Mouse (Mus musculus): ENCODE data around the gene Plcxd2. TPM values are rescaled to one million over a fixed set of nuclear protein-coding genes. Genes with fewer than 3 reads are reported as not detected.

The Plcxd2 gene
- polyA plus RNA-seq, 1 experiment = 46.9 TPM

- DNase-seq = no peak
- WGBS = 79% methylated on average over 10 of the region's 10 CpGs
- Histone ChIP-seq H3K4me1 (ENCODE audit: control insufficient read depth, insufficient read depth, low read length) (peaks cover 11% of the 10 kb centered on the region), H3K27ac (ENCODE audit: insufficient read depth, low read length) (no peak overlapping the region), H3K4me3 (replicated peaks; ENCODE audit: insufficient read depth, low read depth, low read length) (no peak overlapping the region), H3K27me3 (ENCODE audit: control insufficient read depth, insufficient read depth, low read length) (no peaks in the 10 kb centered on the region)
- TF ChIP-seq POLR2A (IDR thresholded peaks at IDR 0.05; ENCODE audit: borderline replicate concordance, insufficient read depth, low read length) (no peak), CTCF (IDR thresholded peaks at IDR 0.05; ENCODE audit: borderline replicate concordance, insufficient read depth, low read depth, low read length) (no peak)
Observed at GRCm38 (mm10) chr16:46006261-46006660, 3.8 kb downstream of the Plcxd2 start.

DNA sequence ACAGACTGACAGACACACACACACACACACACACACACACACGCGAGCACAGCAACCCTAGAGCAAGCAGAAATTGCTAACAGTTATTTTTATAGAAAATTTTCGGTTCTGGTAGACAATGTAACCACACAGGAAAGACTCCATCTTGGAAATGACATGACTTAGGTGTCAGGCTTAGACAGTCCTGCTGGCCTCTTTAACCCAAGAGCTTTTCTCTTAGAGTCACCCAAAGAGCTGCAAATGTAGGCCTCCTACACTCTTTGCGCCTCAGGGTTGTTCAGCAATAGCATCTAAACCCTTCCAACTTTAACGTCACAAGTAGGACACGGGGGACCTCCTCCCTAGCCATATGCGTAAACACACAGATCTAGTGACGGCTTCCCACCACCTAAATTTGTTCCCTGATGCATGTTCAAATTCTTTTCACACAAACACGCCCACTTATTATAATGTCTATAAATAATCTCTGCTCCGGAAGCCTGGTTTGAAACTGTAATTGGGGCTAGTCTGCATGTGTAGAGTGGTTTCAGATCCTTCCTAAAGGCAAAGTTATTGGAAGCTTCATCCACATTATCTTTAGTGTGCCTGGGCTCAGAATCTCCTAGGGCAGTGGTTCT, 8.4 kb downstream of the Plcxd2 start:
- TF ChIP-seq CTCF (IDR thresholded peaks at IDR 0.05; ENCODE audit: borderline replicate concordance, insufficient read depth, low read depth, low read length) = no peak
- TF ChIP-seq POLR2A (IDR thresholded peaks at IDR 0.05; ENCODE audit: borderline replicate concordance, insufficient read depth, low read length) = no peak
- H3K4me1 ChIP-seq (ENCODE audit: control insufficient read depth, insufficient read depth, low read length) = peaks cover 15% of the 10 kb centered on the region
- no peak overlapping the region for H3K27ac ChIP-seq (ENCODE audit: insufficient read depth, low read length)
- no peaks in the 10 kb centered on the region for H3K27me3 ChIP-seq (ENCODE audit: control insufficient read depth, insufficient read depth, low read length)
- no peak overlapping the region for H3K4me3 ChIP-seq (replicated peaks; ENCODE audit: insufficient read depth, low read depth, low read length)
- DNase-seq = no peak
- 87% methylated on average over 10 of the region's 10 CpGs for WGBS

DNA sequence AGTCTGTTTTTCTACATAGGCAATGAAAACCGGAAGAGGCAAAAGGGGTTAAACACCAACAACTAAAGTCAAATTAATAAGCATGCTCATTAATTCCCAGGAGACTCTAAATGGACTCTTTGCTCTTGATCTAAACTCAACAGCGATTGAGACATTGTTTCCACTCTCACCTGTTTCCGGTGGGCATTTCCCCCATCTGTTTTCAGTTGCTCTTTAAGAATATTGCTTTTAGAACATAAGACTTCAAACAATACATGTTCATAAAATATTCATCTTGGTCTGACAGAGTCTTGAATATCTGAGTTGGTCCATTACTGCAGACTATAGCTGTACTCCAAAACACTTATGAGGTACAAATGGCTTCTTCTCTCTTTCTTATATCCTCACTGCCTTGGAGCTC, 9.0 kb downstream of the Plcxd2 start:
- peaks cover 11% of the 10 kb centered on the region for H3K4me1 ChIP-seq (ENCODE audit: control insufficient read depth, insufficient read depth, low read length)
- no peak for TF ChIP-seq POLR2A (IDR thresholded peaks at IDR 0.05; ENCODE audit: borderline replicate concordance, insufficient read depth, low read length)
- no peak for TF ChIP-seq CTCF (IDR thresholded peaks at IDR 0.05; ENCODE audit: borderline replicate concordance, insufficient read depth, low read depth, low read length)
- no peaks in the 10 kb centered on the region for H3K27me3 ChIP-seq (ENCODE audit: control insufficient read depth, insufficient read depth, low read length)

DNA sequence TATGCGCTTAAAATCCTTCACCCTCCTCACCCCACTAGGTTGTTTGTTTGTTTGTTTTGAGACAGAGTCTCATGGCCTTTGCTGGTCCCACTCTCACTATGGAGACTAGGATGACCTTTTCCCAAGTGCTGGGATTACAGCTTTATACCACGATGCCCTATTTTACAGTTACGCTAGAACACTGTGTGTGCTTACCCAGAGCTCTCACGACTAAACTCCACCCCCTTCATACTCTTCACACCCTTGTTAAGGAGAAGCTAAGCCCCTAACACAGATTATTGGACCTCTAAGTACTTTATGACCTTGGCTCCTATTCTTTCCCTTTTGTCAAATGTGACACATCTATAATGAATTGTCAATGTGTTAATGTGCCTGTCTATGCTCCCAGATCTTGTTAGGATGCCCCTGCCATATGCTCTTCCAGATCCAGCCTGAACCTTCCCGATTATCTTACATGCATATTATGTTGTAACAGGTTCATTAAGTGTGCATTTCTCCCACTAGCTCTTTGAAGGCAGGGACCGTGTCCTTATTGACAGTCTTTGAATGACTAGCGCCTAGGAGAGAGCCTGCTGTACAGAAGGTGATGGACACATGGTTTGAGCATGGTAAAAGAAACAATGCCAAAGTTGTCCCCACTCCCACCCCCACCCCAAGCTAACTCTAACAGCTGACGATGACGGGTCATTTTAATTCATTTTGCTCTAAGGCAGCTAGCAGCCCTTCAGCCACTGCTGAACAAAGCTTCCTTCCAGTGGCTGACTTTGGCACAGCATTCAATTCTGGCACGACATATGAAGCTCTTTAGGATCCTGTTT, 10.4 kb downstream of the Plcxd2 start:
- TF ChIP-seq CTCF (IDR thresholded peaks at IDR 0.05; ENCODE audit: borderline replicate concordance, insufficient read depth, low read depth, low read length) = no peak
- TF ChIP-seq POLR2A (IDR thresholded peaks at IDR 0.05; ENCODE audit: borderline replicate concordance, insufficient read depth, low read length) = no peak
- DNase-seq = peak in 1 of 2 experiments; percentile 24
- H3K4me1 ChIP-seq (ENCODE audit: control insufficient read depth, insufficient read depth, low read length) = peaks cover 9% of the 10 kb centered on the region
- H3K27me3 ChIP-seq (ENCODE audit: control insufficient read depth, insufficient read depth, low read length) = no peaks in the 10 kb centered on the region
- WGBS = 42% methylated on average over 10 of the region's 10 CpGs
- no peak overlapping the region for H3K4me3 ChIP-seq (replicated peaks; ENCODE audit: insufficient read depth, low read depth, low read length)
- H3K27ac ChIP-seq (ENCODE audit: insufficient read depth, low read length) = no peak overlapping the region

More for the DNA sequence above, 9.0 kb downstream of the Plcxd2 start:
- no peak for DNase-seq
- Histone ChIP-seq H3K4me3 (replicated peaks; ENCODE audit: insufficient read depth, low read depth, low read length) (no peak overlapping the region), H3K27ac (ENCODE audit: insufficient read depth, low read length) (no peak overlapping the region)
- WGBS = 87% methylated on average over 3 of the region's 3 CpGs

DNA sequence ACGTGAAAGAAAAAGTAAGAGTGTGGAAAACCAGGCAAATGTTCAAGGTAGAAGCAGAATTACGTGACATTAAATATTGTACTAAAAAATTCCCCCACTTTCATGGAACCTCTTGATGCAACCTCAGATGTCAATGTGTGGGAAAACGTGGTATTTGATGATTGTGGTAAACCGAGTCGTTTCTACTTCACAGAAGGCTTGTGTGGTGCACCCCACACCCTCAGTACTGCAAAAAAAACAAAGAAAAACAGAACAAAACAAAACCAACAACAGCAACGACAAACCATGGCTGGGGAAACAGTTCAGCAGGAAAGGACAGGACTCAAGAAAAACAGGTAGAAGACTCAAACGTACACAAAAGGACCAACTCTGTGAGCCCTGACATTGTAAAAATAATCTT, 11.8 kb downstream of the Plcxd2 start:
- no peak for TF ChIP-seq CTCF (IDR thresholded peaks at IDR 0.05; ENCODE audit: borderline replicate concordance, insufficient read depth, low read depth, low read length)
- Histone ChIP-seq H3K4me1 (ENCODE audit: control insufficient read depth, insufficient read depth, low read length) (peaks cover 9% of the 10 kb centered on the region), H3K27ac (ENCODE audit: insufficient read depth, low read length) (no peak overlapping the region), H3K27me3 (ENCODE audit: control insufficient read depth, insufficient read depth, low read length) (no peaks in the 10 kb centered on the region), H3K4me3 (replicated peaks; ENCODE audit: insufficient read depth, low read depth, low read length) (no peak overlapping the region)
- DNase-seq = no peak
- 91% methylated on average over 7 of the region's 7 CpGs for WGBS

GRCm38 (mm10) chr16:45990901-45991676, 18.9 kb downstream of the Plcxd2 start:
- 51% methylated on average over 10 of the region's 10 CpGs for WGBS

DNA sequence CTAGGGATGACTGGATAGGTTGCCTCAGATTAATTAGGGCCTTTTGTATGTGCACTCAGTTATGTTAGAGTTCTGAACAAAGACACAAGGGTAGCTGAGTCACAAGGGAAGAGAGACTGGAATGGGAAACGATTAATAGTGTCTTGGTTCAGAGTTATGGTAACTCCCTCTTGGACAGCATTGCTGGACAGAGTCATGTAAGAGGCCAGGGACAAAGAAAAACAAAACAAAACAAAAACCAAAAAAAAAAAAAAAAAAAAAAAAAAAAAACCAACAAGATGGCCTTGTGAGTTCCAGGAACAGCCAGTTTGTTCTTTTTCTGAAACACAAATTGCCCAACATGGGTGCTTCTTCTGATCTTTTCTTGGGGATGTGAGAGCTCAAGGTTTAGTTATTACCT, 23.8 kb downstream of the Plcxd2 start:
- Histone ChIP-seq H3K27me3 (ENCODE audit: control insufficient read depth, insufficient read depth, low read length) (no peaks in the 10 kb centered on the region), H3K4me3 (replicated peaks; ENCODE audit: insufficient read depth, low read depth, low read length) (no peak overlapping the region), H3K4me1 (ENCODE audit: control insufficient read depth, insufficient read depth, low read length) (0 out of 2 replicates have a peak, but pooled peaks cover 2% of the 10 kb centered on the region), H3K27ac (ENCODE audit: insufficient read depth, low read length) (no peak overlapping the region)
- WGBS = 61% methylated on average over 1 of the region's 1 CpGs
- DNase-seq = no peak
- TF ChIP-seq CTCF (IDR thresholded peaks at IDR 0.05; ENCODE audit: borderline replicate concordance, insufficient read depth, low read depth, low read length) (no peak), POLR2A (IDR thresholded peaks at IDR 0.05; ENCODE audit: borderline replicate concordance, insufficient read depth, low read length) (no peak)

More at GRCm38 (mm10) chr16:45990901-45991676, 18.9 kb downstream of the Plcxd2 start:
- no peak for DNase-seq
- no peaks in the 10 kb centered on the region for H3K4me1 ChIP-seq (ENCODE audit: control insufficient read depth, insufficient read depth, low read length)
- H3K4me3 ChIP-seq (replicated peaks; ENCODE audit: insufficient read depth, low read depth, low read length) = no peak overlapping the region
- H3K27ac ChIP-seq (ENCODE audit: insufficient read depth, low read length) = no peak overlapping the region
- no peaks in the 10 kb centered on the region for H3K27me3 ChIP-seq (ENCODE audit: control insufficient read depth, insufficient read depth, low read length)
- no peak for TF ChIP-seq POLR2A (IDR thresholded peaks at IDR 0.05; ENCODE audit: borderline replicate concordance, insufficient read depth, low read length)
- TF ChIP-seq CTCF (IDR thresholded peaks at IDR 0.05; ENCODE audit: borderline replicate concordance, insufficient read depth, low read depth, low read length) = peak; percentile 17; the same call in 1 of the 2 replicates
